Mouse (Mus musculus) CD4-positive helper T cell, adult 2 months (primary cell): ENCODE results near the gene Gigyf2.
A peak's percentile ranks its signal among the peaks of the same experiment; 100 is the strongest.

Source experiments
- DNase-seq: peaks from one replicate; pipeline ENCODE4 v3.0.0-alpha.2; 2012; ENCODE audit warnings: low read depth, missing footprints, low spot score

Gene Gigyf2

DNA sequence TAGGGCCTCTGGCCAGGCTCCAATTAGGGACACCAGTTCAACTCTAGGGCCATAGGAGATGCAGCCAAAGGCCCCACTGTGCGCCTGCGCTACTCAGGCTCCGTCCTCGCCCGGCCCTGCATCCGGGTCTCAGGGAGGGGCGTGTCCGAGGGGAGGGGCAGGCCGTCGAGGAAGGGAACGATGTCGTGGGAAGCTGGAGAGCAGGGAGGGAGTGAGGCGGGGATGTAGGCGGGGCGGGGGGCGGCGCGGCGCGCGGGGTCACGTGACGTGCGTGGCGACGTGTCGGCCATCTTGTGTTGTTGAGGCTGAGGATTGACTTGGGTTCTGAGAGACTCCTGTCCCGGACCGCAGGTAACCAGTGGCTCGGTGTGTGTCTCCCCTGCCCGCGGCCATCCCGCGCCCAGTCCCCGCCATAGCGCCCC is at the start of gene Gigyf2:
Gigyf2 (plus strand) TSS at position 257 of the 422 bp plus-strand sequence.
- peak; percentile 97 for DNase-seq

DNA sequence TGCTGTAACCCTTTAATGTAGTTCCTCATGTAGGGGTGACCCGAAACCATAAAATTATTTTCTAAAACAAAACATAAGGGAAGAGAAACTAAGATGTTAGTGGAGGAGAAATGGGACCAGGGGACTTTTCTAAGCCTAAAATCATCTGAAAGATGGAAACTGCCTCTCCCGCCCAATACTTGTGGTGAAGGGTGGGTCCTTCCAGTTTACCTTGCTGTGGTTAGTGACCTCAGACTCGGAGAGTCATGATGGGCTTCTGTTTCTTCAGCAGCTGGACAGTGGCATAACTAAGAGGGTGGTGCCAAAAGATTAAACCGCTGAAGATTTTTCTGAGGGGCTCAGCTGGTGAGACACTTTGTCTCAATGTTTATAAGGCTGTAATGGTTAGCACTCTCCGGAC is 46.5 kb upstream of the Gigyf2 start:
- DNase-seq = no peak

DNA sequence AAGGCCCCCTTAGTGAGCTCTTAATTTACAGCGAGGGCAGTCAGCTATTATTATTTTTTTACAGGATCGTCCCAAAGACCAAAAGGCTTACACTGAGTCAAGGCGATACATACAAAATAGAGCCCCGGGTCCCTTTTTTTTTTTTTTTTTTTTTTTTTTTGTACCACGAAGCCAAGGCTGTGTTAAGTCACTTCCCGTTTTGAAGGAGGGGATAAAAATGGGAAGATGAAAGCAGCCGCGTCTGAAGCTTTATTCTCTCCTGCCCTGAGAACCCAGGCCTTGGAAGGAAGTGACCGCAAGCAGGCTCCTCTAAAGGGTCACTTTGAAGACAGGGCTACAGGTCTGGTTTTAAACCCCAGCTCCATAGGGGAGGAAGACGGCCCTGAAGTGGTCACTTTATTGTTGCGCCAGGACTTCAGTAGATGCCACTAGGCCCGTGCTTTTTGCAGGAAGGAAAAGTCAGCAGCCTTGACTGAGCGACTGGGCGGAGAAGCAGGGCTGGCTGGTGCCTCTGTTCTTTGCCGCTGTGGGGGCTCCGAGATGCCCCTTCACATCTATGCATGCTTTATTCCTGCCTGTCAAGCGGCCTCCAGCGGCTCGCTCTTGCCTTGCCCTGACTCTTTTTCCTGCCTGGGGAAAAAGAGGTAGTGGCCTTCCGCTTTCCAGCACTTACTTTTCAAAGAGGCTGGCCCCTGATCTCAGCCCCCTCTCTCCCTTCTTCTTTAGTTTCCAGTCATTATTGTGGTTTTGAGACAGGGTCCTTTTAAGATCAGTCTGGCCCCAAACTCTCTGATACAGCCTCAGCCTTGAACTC is 45.0 kb upstream of the Gigyf2 start:
- DNase-seq = no peak

DNA sequence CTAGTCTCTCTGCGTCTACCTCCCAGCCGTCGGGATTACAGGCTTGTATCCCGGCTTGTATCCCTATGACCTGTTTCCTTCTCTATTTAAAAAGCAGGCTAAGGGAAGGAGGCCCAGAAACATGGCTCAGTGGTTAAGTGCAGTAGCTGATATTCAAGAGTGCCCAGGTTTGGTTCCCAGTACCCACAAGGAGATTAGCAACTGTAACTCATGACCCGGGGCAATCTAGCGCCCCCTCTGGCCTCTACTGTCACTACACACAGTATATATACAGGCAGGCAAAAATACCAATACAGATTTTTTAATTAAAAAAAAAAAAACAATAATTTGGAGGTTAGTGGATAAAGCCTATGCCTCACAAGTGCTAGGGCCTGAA is 44.4 kb upstream of the Gigyf2 start:
- DNase-seq = no peak

DNA sequence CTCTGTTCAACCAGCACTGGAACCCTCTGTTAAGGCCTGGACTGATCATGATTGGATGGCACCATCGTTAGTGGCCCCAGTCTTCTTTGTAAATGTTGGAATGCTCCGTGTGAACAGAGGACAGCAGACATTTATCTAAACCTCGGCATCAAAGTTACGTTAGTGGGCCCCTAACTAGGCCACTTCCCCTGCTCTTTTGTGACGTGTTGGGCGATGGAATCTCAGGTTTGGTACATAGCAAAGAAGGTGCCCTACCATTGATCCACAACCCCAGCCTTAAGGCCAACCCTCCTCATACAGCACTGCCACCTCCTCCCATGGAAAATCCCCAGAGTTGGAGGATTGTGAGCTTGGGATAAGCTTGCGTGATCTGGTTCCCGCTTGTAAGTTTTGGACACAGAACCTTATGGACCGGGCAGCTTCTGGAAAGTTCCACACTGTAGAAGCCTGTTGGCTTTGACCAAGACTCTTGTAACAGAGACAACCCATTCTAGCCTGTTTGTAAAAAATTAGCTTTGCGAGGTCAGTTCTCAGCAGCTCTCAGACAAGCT is 43.3 kb upstream of the Gigyf2 start:
- DNase-seq = no peak

DNA sequence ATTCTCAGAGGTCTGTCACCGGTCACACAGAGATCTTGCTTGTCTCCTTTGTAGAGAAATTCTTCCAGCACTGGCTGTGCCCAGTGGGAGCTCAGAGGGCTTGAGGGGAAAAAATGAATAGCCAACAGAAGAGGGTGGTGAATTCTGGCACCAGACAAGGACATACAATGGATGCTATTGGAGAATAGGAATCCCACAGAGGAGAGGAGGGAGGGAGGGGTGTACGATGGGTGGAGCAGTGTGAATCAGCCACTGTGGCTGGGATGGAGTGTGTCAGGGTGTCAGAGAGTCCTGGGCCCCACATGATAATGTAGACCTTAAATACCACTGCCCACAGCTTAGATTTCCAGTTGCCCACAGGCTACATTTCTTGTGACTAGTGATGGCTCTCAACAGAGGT is 39.7 kb upstream of the Gigyf2 start:
- DNase-seq = no peak

DNA sequence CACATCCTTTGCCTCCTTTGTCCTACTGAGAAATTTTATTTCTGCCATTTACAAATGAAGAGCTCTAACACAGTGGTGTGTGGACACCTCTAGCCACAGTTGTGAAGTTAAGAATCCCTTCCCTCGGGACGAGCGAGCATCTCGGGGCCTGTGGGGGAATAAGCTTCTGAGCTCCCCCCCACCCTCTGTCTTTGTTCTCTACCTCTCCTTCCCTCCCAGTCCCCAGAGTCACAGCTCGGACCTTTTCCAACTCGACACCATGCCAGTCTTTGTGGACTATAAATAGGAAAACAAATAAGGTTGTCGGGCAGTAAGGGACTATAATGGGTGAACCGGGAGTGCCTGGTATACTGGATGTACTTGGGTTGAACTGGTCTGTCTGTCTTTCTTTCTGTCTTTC is 35.4 kb upstream of the Gigyf2 start:
- DNase-seq = no peak

DNA sequence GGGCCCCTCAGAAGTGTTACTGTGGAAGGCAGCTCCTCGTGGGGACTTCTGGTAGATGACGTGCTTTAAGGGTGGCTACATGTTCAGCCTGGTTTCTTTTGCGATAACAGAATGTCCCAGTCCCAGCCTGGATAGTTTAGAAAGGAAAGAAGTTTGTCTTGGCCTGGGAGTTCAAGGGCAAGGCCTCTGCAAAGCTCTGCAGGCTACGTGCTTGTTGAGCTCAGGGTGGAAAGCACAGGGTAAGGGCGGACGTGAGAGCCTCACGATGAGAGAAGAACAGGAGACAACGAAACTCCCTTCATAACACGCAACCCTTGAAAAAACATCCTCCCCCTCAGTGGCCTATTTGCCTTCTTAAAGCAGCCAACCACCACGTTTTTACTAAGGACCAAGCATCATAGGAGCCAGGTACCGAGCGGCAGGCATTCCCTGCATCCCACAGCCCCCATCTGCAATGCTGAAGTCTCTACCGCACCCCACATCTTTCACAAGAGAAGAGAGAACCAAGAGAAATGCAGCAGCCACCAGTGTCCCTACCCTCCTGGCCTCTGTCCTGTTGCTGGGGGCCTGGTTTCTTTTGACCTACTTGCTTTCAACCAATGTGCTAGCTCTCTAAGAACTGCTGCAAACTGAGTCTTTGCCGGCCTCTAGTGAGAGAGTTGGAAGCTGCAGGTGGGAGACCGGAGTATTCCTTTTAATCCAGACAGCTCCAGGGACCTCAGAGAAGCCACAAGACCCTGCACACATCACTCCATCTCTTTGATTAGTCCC is 34.2 kb upstream of the Gigyf2 start:
- DNase-seq = no peak

DNA sequence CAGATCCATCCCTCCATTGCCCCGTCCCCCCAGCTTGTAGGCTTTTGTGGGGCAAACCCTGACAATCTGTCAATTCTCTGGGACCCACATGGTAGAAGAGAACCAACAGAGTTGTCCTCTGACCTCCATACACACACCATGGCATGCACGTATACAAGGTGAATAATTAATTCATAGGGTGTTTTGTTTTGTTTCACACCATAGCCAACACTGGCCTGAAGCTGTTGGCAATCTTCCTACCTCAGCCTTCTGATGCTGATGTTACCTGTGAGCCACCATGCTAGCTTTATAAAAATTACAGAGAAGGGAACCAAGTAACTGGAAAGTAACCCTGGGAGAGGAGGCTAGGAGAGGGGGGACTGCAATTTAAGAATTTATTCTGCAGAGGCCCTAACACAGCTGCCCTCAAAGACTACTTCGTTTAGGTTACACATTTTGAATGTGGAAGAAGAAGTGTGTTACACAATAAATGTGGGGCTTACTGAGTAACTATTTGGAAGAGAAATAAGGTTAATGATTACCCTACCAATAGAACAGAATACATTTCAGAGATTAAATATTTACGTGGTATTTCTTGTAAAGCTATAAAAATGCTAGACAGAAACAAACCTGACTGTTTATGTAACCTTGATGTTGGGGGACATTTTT is 32.6 kb upstream of the Gigyf2 start:
- no peak for DNase-seq

DNA sequence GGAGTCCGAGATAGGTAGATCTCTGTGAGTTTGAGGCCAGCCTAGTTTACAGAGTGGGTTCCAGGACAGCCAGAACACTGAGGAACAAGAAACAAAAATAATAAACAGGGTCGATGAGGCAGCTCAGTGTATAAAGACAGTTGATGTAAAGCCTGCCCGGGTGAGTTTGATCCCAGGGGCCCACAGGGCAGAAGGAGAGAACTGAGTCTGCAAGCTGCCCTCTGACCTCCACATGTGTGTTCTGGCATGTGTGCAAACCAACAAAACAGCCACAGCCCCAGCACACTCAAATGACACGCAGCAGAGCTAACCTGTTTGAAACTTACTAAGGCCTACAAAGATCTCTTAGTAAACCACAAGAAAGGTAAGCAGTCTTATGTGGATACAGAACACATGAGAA is 31.8 kb upstream of the Gigyf2 start:
- DNase-seq = no peak

DNA sequence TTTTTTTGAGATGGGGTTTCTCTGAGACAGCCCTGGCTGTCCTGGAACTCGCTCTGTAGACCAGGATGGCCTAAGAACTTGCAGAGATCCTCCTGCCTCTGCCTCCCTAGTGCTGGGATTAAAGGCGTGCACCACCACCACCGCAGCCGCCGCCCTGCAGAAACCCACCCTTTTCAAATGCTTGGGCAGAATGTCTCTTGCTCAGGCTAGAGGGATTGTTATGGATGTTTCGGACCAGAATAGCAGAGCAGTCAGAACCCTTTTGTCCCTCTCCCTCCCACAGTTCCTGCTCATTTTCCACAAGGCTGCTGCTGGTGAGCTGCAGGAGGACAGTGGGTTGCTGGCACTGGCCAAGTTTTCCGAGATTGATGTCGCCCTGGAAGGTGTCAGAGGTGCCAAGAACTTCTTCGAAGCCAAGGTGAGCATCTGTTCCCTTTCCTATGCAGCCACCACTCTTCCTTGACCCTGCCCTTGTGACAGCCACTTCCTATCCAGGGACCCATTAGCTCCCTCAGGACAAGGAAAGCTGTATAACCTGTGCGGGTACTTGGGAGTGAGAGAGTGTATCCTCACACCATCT is 29.4 kb upstream of the Gigyf2 start:
- no peak for DNase-seq

DNA sequence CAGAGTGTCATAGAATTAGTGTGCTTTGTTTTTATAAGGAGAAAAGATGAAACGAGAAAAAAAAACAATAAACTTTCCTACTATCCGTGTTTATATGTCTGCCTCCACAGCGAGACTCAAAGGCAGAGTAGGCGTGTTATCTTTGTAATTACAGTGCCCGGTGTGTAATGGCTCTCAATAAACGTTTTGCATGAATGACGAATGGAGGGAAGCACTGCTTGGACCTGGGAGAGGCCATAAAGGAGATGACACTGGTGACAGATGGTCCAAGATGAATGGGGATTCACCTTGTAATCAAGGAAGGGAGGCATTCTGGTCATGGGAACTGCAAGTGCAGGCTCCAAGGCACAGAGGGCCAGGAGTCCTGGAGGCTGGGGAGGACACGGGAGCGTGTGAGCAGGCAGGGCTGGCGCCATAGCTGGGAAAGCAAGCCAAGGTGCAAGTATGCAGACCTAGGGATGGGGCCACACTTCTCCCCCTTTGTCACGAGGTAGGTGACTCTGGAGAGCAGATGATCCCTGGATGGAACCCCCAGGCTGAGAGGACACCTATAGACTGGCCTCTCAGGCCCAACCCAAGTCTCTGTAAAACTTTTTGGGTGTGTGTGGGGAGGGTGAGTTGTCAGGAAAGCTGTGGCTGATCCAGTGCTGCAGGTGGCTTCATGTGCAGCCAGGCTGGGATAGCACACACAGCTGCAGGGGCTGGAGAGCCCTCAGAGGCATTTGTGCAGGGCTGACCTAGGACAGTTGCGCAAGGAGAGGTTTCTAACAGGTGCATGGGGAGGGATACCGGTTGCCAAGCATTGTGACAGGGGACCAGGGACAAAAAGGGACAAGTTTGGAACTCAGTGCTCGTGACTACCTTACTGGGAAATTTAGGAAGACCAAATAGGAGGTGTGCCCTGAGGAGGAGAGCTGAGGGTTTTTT is 26.2 kb upstream of the Gigyf2 start:
- no peak for DNase-seq

DNA sequence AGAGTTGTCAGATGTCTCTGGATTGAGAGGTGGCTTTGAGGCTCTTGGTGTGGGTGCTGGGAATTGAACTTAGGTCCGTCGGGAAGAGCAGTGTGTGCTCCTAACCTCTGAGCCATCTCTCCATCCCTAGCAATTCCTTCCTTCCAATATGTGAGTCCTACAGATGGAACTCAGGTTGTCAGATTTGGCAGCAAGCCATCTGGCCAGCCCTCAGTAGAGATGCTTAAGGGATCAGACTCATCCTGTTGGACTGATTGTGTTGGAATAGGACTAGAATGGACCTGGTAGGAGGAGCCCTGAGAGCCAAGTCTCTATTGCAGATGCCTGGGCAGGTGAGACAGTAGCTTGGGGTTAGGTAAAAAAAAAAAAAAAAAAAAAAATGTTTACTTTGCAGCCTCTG is 24.8 kb upstream of the Gigyf2 start:
- no peak for DNase-seq

DNA sequence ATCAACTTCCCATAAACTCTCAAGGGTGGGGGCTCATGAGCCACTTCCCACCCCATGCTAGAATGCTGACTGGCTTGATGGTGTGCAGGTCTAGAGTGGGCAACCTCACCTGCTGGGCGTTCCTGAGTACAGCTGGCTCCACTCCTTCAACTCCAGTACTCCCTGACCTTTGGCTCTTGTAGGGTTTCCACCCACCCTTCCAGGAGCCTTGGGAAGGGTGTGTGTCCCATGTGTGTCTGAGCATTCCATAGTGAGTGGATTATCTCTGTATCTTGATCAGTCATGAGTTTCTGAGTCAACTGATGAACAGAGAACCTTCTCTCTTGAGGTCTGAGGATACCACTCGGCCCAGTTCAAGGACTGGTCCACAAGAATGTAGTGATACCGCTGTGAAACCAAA is 17.8 kb upstream of the Gigyf2 start:
- no peak for DNase-seq

DNA sequence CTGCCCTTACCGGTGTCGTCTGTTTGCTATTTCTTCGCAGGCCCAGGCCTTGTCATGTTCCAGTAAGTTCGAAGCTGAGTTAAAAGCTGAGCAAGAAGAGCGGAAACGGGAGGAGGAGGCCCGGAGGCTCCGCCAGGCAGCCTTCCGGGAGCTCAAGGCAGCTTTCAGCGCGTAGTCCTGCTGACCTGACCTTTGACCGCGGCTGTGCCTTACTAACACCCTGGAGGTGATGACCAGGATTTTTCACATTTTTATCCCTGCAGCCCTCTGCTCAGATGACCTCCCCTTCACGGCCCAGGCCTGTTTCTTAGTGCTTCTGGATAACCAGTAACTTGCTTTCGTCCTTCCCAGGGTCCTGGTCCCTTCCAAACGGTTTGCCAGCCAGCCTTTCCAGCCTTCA is 17.2 kb upstream of the Gigyf2 start:
- no peak for DNase-seq

DNA sequence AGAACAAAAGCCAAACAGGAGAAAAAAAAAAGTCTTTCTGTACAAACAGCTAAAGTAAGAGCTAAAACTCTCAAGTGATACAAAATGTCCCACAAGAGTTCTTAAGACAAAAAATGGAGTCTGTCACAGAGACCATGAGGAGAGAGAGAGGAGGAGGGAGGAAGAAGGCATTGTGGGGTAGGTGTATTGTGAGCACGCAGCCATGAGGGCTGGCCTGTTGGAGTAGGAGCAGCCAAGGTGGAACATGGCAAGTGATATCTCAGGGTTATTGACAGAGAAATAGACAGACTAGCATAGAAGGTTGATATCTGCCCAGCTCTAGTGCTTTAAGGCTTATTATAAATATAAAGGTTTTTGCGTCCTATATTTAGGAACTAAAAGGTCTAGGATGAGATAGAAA is 14.1 kb upstream of the Gigyf2 start:
- no peak for DNase-seq

DNA sequence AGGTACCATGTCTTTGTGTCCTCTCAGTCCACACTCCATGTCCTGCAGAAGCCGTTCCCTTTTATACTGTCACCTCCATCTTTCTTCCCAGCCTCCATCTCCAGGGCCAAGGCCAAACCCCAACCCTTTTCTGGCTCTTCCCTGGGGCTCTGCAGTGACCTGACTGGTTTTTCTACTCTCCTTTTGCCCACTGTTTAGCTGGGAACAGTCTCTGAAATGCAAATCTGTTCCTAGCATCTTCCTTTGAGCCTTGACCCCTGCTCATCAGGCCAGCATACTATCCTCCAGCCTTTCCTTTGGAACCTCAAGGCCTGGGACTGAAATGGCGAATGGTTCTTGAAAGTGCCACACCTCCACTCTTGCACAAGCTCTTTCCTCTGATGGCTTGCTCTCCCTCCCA is 13.7 kb upstream of the Gigyf2 start:
- DNase-seq = no peak

DNA sequence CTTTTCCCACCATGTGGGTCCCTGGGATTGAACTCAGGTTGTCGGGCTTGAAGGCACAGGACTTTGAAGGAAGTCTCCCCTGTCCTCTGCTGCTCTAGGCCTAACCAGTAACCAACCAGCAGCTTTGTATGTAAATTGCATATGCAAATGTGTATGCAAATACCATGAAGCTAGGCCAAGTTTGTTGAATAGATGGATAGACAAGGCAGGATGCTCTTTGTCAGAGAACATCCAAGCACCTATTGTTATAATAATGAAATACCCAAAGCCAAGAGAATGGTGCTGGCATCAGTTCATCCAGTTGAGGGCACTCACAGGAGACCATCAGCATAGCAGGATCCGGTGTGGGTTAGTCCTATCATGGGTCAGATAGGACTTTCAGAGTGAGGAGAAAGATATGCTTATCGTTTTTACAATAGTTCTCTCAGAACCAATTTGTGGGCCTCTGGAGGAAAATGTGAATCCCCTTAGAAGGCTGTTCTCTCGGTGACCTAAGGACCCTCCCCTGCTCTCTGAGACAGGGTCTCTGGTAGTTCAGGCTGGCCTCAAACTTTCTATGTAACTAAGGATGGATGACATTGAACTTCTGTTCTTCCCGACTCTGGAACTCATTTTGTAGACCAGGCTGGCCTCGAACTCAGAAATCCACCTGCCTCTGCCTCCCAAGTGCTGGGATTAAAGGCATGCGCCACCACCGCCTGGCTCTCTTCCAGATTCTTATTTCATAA is 12.8 kb upstream of the Gigyf2 start:
- no peak for DNase-seq

DNA sequence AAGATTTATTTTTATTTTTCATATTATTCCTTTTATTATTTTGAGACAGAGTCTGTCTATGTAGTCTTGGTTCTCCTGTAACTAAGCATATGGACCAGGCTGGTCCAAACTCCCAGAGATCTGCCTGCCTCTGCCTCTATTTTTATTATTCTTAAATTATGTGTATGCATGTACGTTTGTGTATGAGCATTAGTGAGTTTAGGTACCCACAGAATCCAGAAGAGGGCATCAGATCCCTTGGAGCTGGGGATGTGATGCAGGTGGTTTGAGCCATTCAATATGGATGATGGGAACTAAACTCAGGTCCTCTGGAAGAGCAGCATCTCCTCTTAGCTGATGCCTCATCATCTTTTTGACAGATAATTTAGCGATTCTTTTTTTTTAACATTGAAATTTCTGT is 11.4 kb upstream of the Gigyf2 start:
- DNase-seq = no peak

DNA sequence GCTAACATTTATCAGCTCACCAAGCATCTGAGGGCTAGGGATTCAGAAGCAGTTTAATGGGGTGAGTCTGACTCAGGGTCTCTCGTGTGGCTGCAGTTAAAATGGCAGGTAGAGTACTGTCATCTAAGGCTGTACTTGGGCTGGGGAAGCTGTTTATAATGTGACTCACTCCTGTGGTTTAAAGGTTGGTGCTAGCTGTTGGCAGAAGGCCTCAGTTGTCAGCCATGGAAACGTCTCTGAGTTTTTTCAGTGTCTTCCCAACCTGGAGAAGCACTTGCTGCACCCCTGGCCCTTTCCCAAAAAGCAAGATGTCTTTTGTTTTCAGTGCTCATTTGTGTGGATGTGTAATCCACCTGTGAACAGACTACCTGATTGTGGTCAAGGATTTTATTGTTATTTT is 10.9 kb upstream of the Gigyf2 start:
- DNase-seq = no peak
